In genomic region chr1:154148948-154149347, GRCm38 (mm10) we compare ENCODE assay signal across 12 mouse cellular contexts. TPM values are rescaled to one million over a fixed set of nuclear protein-coding genes. Genes with fewer than 3 reads are reported as not detected.
DNase-seq lines count a peak whose midpoint lies in the region; ATAC-seq and TF ChIP-seq lines count a peak whose summit lies in the region.
"Had no signal": no experiment of that assay in that cellular context is flagged by ENCODE, and none has a peak within 500 bp of the region (broad histone marks: within the 10 kb centered on the region; RNA-seq: fewer than 3 reads in every experiment).

No protein-coding gene starts in this region.

- H3K4me1 ChIP-seq in cortical plate, adult 2 months (ENCODE audit: control insufficient read depth, insufficient read depth, low read length), result peaks cover 5% of the 10 kb centered on the region

- no peak for TF ChIP-seq CTCF in Patski (IDR thresholded peaks at IDR 0.05)
- TF ChIP-seq CTCF in cortical plate, adult 2 months (IDR thresholded peaks at IDR 0.05; ENCODE audit: extremely low read depth, insufficient read depth, low read length), result no peak

- H3K27me3 ChIP-seq in Patski, result no peaks in the 10 kb centered on the region
- H3K27me3 ChIP-seq: embryonic facial prominence, embryonic 13.5 days; lung, embryonic 15.5 days had no signal

- CTCF ChIA-PET in Patski (lab: Charles Lee), result no interaction called here

- POLR2A ChIA-PET in Patski (lab: Charles Lee), result no interaction called here

- peak; percentile 30 to 54 for DNase-seq in heart, adult 9 months (ENCODE audit: low spot score in 2 of 2)
- DNase-seq in heart, postnatal 4 days, result no peak
- peak; percentile 27 for DNase-seq in Patski (ENCODE audit: low read depth, low spot score)
- peak; percentile 65 to 85 for DNase-seq in kidney, postnatal 25 days
- DNase-seq in embryo, embryonic 11 days, result no peak
- DNase-seq in urinary bladder, postnatal 10 days (ENCODE audit: low spot score), result no peak
- DNase-seq: layer of hippocampus, adult 9-11 months had no signal

- H3K27ac ChIP-seq in cortical plate, adult 2 months (ENCODE audit: insufficient read depth, low read length), result peak overlapping the region; percentile 21; the same call in 1 of the 2 replicates
- H3K27ac ChIP-seq: lung, embryonic 15.5 days had no signal

- in situ Hi-C loops in Patski (cut with MboI; ENCODE audit: low pct_unique_long_range_greater_than_20kb), result no loop called here

- peak; percentile 23 for ATAC-seq in Patski
- no peak for ATAC-seq in granulocyte monocyte progenitor cell, adult 5-6 weeks (replicated peaks; ENCODE audit: poor library complexity, severe bottlenecking)

- H3K4me3 ChIP-seq in cortical plate, adult 2 months (ENCODE audit: insufficient read depth, low read length), result no peak overlapping the region
- H3K4me3 ChIP-seq: embryonic facial prominence, embryonic 13.5 days; lung, embryonic 15.5 days had no signal

- TF ChIP-seq POLR2A in cortical plate, adult 2 months (IDR thresholded peaks at IDR 0.05; ENCODE audit: extremely low read depth, insufficient read depth, low read length), result no peak

RNA-seq across cellular contexts. Expression of gene Zfp648, which starts 52.0 kb away (rescaled TPM):
- total RNA-seq in heart, postnatal 4 days (2021), result not detected
- polyA plus RNA-seq in Patski (2021), result not detected
- 1.1 and 1.6 TPM in 2 replicates for polyA plus RNA-seq in cortical plate, adult 2 months (2012; rRNA removed)
- not detected in 2 replicates for total RNA-seq in granulocyte monocyte progenitor cell, adult 5-6 weeks (2014; fragmentation: Nextera tagmentation)
- total RNA-seq in granulocyte monocyte progenitor cell, adult 5-6 weeks (2017), result not detected in 2 replicates
- total RNA-seq: heart, postnatal 14 days had no signal

Comparison
In these comparisons a context has a peak if more than half of its experiments do, and no peak if none do; other contexts are left out.
1. DNase-seq: peak in heart, adult 9 months (2 of 2), Patski (single experiment) and kidney, postnatal 25 days (2 of 2); none in heart, postnatal 4 days (single experiment), embryo, embryonic 11 days (single experiment) and urinary bladder, postnatal 10 days (single experiment).